Mouse (Mus musculus) heart, postnatal 0 days (tissue): ENCODE data around the gene Zcchc10. TPM values are rescaled to one million over a fixed set of nuclear protein-coding genes. Genes with fewer than 3 reads are reported as not detected.
"Not testable (repeated sequence)": the region's sequence is repeated elsewhere in the genome, so short reads cannot be mapped to it uniquely, and the experiment has no call there.

ENCODE experiments used
- ATAC-seq: fragments of 200-750 bp; cut with Nextera tagmentation; 2 replicates; pipeline ENCODE4 v1.8.0; 2017; ENCODE audit warnings: low read depth, moderate number of reproducible peaks, moderate library complexity; ENCODE audit not compliant: insufficient read depth
- DNase-seq: peaks from one replicate; pipeline ENCODE4 v3.0.0-alpha.2; 2016; ENCODE audit warnings: low spot score
- H3K27ac ChIP-seq: fragments of 300-500 bp; sonication (generic); 2 replicates; pipeline ENCODE4 v1.5.1; 2014; ENCODE audit warnings: low read depth, mild to moderate bottlenecking
- H3K27me3 ChIP-seq: fragments of 300-500 bp; sonication (generic); 2 replicates; pipeline ENCODE4 v1.6.1; 2014; ENCODE audit warnings: low read length, mixed read lengths; ENCODE audit not compliant: control insufficient read depth, insufficient read depth
- H3K36me3 ChIP-seq: fragments of 300-500 bp; sonication (generic); replicated peaks from 2 replicates; pipeline ENCODE4 v1.6.1; 2014; ENCODE audit warnings: low read length, mixed read lengths; ENCODE audit not compliant: control insufficient read depth, insufficient read depth
- H3K4me1 ChIP-seq: fragments of 300-500 bp; sonication (generic); 2 replicates; pipeline ENCODE4 v1.6.1; 2014; ENCODE audit warnings: antibody characterized with exemption; ENCODE audit not compliant: control insufficient read depth, insufficient read depth
- H3K4me2 ChIP-seq: fragments of 300-500 bp; sonication (generic); 2 replicates; pipeline ENCODE4 v1.6.1; 2014; ENCODE audit warnings: low read depth, mild to moderate bottlenecking, low read length, moderate library complexity
- H3K4me3 ChIP-seq: fragments of 300-500 bp; sonication (generic); 2 replicates; pipeline ENCODE4 v1.5.1; 2014; ENCODE audit warnings: low read depth, low read length
- H3K9ac ChIP-seq: fragments of 300-500 bp; sonication (generic); replicated peaks from 2 replicates; pipeline ENCODE4 v1.6.1; 2014; ENCODE audit warnings: low read depth, low read length, mixed read lengths
- H3K9me3 ChIP-seq: fragments of 300-500 bp; sonication (generic); replicated peaks from 2 replicates; pipeline ENCODE4 v1.6.1; 2016; ENCODE audit warnings: low read length; ENCODE audit not compliant: control insufficient read depth
- CTCF ChIP-seq: IDR thresholded peaks from 2 replicates; pipeline ENCODE4 v1.5.1; 2016; ENCODE audit warnings: antibody characterized with exemption, control low read depth, low read depth
- EP300 ChIP-seq: IDR thresholded peaks from 2 replicates; pipeline ENCODE4 v1.6.1; 2016; ENCODE audit warnings: antibody characterized with exemption, low read depth
- WGBS: fragments of 180-500 bp; shearing (Covaris S2); extraction: QIAGEN DNeasy Blood & Tissue Kit; methylation state at CpG from one replicate; pipeline ENCODE4 v1.1.7; 2014; 5-methylcytosine and 5-hydroxymethylcytosine counted together
- polyA plus RNA-seq: library from polyadenylated mRNA; unstranded; fragments of >200 nt; fragmentation: Nextera tagmentation; extraction: Ambion mirVana; gene quantifications from 2 replicates; pipeline ENCODE4 v1.2.1, GENCODE M21; 2015
- total RNA-seq: library from RNA; depleted of rRNA; stranded (reverse); fragments of >200 nt; gene quantifications from 2 replicates; pipeline ENCODE4 v1.2.3, GENCODE M21; 2014; ENCODE audit warnings: low replicate concordance; rRNA removed

Zcchc10 gene
- 1.2 TPM in 1 of 2 replicates, not detected in the other for total RNA-seq
- polyA plus RNA-seq = 15.3 and 15.4 TPM in 2 replicates

DNA sequence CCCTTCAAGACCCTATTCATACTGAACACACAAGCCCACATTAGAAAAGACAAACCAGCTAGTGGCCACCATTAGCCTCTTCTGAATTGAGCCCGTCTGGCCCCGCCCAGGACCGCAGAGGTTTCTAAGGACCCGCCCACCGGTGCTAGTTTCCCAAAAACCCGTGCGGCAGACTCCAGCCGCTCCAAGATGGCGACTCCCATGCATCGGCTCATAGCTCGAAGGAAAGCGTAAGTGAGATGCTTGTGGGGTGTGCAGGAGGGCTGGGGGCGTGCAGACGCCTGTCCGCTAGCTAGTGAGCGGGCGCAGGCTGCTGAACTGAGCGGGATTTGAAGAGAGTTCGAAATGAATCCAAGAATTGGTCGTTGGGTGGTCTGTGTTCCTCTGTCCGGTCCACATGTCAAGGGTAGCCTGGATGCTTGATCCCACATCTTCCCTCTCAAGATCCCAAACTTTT lies at the start of gene Zcchc10:
TSS of gene Zcchc10 (plus strand) at position 168 of the 457 bp plus-strand sequence.
- H3K27me3 ChIP-seq = no peaks in the 10 kb centered on the region
- H3K9ac ChIP-seq = peak within 1 kb of the TSS; percentile 57
- peak within 1 kb of the TSS; percentile 90 for H3K4me2 ChIP-seq
- H3K9me3 ChIP-seq = no peaks in the 10 kb centered on the region
- peak within 1 kb of the TSS; percentile 53 for H3K27ac ChIP-seq
- DNase-seq = peak; percentile 88
- under 1% methylated on average over 21 of the region's 21 CpGs for WGBS
- H3K36me3 ChIP-seq = peaks cover 26% of the 10 kb centered on the region
- peak; percentile 98 for ATAC-seq
- H3K4me1 ChIP-seq = peaks cover 8% of the 10 kb centered on the region
- peak within 1 kb of the TSS; percentile 66 for H3K4me3 ChIP-seq
- TF ChIP-seq CTCF (no peak), EP300 (no peak)

DNA sequence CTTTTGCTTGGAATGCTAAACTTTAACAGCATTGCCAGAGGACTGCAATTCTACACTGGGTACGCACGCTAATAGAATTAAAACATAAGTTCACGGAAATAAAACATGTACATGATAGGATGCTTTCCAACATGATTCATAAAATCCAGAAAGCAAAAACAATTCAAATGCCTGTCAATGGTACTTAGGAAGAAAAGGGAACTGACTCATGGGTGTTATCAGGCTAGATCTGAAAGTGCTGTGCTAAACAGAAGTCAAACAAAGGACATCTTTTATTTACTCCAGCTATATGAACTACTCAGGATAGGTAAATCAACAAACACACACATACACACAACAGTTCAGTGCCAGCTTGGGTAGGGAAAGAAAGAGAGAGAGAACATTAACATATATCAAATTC lies 49.1 kb upstream of the Zcchc10 start:
- Histone ChIP-seq H3K4me1 (peaks cover 12% of the 10 kb centered on the region), H3K9me3 (no peaks in the 10 kb centered on the region), H3K27ac (no peak overlapping the region), H3K36me3 (peaks cover 69% of the 10 kb centered on the region), H3K4me3 (no peak overlapping the region), H3K4me2 (no peak overlapping the region), H3K9ac (no peak overlapping the region), H3K27me3 (no peaks in the 10 kb centered on the region)
- WGBS = 71% methylated on average over 3 of the region's 3 CpGs
- TF ChIP-seq EP300 (no peak), CTCF (no peak)
- ATAC-seq (no peak), DNase-seq (no peak)

DNA sequence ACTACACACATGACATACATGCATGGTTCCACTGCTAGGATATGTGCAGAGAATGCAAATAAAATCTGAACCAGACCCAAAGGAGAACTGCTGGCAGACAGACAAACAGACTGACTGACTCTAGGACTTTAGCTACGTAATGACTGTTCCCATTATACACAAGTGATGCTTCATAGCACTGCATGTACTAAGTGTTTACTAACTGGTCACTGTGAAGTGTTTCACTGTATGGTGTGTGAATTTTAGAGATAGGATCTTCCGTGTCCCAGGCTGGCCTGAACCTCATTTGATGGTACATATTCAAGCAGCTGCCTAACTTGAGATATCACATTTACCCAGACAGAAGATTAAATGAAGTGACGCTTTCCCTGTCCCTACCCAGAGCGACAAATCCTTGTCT lies 46.1 kb upstream of the Zcchc10 start:
- WGBS = 66% methylated on average over 4 of the region's 4 CpGs
- Histone ChIP-seq H3K36me3 (peaks cover 66% of the 10 kb centered on the region), H3K4me2 (no peak overlapping the region), H3K27ac (no peak overlapping the region), H3K4me3 (no peak overlapping the region), H3K27me3 (no peaks in the 10 kb centered on the region), H3K9me3 (no peaks in the 10 kb centered on the region), H3K4me1 (peaks cover 12% of the 10 kb centered on the region), H3K9ac (no peak overlapping the region)
- DNase-seq (no peak), ATAC-seq (no peak)
- TF ChIP-seq EP300 (no peak), CTCF (no peak)

DNA sequence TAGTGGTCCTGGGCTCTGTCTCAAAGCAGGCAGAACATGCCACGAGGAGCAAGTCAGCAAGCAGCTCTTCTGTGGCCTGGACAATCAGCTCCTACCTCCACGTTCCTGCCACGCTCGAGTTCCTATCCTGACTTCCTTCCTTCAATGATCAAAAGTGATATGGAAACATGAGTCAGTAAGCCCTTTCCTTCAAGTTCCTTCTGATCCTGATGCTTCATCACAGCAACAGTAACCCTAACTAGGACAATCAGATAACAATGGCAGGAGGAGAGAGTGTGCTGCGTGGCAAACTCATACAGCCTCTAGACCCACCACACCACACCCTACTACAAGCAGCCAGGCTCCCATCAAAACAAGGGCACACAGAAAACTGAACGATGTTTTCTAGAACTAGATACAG lies 38.6 kb upstream of the Zcchc10 start:
- H3K27me3 ChIP-seq = no peaks in the 10 kb centered on the region
- 71% methylated on average over 6 of the region's 6 CpGs for WGBS

DNA sequence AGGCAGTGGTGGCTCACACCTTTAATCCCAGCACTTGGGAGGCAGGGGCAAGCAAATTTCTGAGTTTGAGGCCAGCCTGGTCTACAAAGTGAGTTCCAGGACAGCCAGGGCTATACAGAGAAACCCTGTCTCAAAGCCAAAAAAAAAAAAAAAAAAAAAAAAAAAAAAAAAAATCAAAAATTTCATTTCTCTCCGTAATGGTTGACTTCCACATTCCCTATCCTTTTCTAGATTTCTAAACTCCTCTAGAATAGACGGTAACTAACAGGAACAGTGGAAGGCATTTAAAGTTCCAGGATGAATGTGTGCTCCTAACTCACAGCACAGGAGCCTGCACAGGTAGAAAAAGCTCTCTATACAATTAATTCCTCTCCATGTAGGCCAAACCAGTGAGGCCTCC lies 34.3 kb upstream of the Zcchc10 start:
- not testable (repeated sequence) for H3K4me1 ChIP-seq, ATAC-seq, H3K9me3 ChIP-seq, H3K27me3 ChIP-seq, H3K4me3 ChIP-seq, H3K27ac ChIP-seq, DNase-seq, H3K4me2 ChIP-seq, H3K9ac ChIP-seq
- peaks cover 65% of the 10 kb centered on the region for H3K36me3 ChIP-seq
- WGBS = 82% methylated on average over 2 of the region's 2 CpGs

More for the DNA sequence above, 38.6 kb upstream of the Zcchc10 start:
- TF ChIP-seq CTCF (no peak), EP300 (no peak)
- H3K9me3 ChIP-seq = no peaks in the 10 kb centered on the region
- H3K4me2 ChIP-seq = no peak overlapping the region
- DNase-seq (no peak), ATAC-seq (no peak)
- no peaks in the 10 kb centered on the region for H3K4me1 ChIP-seq
- peaks cover 96% of the 10 kb centered on the region for H3K36me3 ChIP-seq
- H3K9ac ChIP-seq = no peak overlapping the region
- H3K4me3 ChIP-seq = no peak overlapping the region
- H3K27ac ChIP-seq = no peak overlapping the region

DNA sequence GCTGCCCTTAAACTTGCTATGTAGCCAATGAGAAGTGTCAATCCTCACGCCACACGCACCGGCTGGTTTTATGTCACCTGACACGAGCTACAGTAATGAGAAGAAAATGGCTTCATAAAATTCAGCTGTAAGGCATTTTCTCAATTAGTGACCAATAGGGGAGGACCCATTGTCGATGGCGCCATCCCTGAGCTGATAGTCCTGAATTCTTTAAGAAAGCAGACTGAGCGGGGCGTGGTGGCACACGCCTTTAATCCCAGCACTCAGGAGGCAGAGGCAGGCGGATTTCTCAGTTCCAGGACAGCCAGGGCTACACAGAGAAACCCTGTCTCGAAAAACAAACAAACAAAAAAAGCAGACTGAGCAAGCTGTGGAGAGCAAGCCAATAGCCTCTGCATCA lies 33.6 kb upstream of the Zcchc10 start:
- Histone ChIP-seq H3K36me3 (peaks cover 58% of the 10 kb centered on the region), H3K4me2 (no peak overlapping the region)
- no peak for ATAC-seq

More for the DNA sequence above, 33.6 kb upstream of the Zcchc10 start:
- Histone ChIP-seq H3K4me3 (no peak overlapping the region), H3K9ac (no peak overlapping the region), H3K4me1 (no peaks in the 10 kb centered on the region), H3K27me3 (no peaks in the 10 kb centered on the region), H3K9me3 (no peaks in the 10 kb centered on the region), H3K27ac (no peak overlapping the region)
- TF ChIP-seq CTCF (no peak), EP300 (no peak)
- no peak for DNase-seq
- 92% methylated on average over 11 of the region's 11 CpGs for WGBS
